Mouse (Mus musculus) left cerebral cortex, adult 9 months (tissue): ENCODE data around the gene Actr3b.
A peak's percentile ranks its signal among the peaks of the same experiment; 100 is the strongest.

Source experiments
- DNase-seq, 2 experiments: peaks; one replicate each; pipeline ENCODE4 v3.0.0; 2022; ENCODE audit warnings: low spot score in 2 of 2

Actr3b gene

DNA sequence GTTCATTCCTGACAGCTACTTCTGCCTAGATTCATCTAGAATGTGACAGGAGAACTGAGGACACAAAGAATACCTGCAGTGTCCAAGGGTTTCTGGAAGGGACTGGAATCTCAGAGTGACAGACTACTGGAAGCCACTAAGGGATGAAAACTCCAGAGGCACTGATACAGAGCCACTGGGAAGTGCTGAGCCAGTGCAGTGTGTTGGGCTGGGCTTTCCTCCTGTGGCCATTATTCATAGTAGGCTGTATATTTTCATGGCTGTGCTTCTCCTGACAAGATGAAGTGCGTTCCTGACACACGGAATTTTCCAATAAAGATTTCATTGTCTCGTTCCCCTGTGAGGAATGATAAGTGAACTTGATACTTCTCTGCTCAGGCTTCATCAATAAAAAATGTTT lies 126.9 kb downstream of the Actr3b start:
- no peak for DNase-seq

DNA sequence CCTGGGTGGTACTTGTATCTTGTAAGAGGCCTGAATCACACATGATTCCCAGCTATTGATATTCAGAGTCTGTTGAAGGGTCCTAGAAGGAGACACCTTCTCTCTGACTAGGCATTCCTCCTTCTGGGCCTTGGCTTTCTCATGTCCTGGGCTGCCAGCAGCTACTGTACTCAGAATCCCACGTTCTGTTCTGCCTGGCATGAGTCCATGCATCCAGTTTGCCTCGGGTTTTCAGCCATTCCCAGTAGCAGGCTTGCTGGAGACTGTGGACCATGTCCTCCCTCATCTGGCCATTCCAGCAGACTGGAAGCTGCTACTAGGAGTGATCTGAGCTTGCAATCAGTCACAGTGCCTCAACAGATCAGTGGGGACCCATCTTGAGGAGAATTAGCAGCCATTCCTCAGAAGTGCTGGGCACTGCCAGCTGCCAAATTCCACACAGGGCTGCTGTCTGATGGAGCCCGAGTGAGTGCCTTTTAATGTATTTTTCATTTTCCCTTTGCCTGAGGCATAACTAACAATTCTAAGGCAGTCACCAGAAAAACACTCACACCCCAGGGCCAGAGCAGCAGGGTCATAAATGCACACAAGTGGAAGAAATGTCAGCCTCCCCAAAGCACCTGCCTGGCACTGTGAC lies 130.1 kb downstream of the Actr3b start:
- DNase-seq: no peak

DNA sequence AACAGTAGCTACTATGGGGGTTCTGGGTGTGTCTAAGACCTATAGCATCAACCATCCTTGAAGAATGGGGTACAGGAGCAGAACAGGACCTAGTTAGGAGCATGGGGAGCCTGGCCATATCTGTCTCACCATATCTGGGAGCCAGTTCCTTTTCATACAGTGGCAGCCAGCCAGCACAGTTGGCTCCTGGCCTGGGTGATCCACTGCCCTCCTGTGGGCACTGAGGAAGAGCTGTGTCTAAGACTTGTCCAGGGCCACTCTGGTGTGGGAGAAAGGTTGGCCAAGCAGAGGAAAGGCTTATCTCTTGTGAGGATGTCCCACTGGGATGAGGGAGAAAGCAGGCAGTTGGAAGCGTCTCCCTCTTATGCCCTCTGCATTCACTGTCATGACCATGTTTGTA lies 131.5 kb downstream of the Actr3b start:
- DNase-seq: peak in 1 of 2 experiments; percentile 15
